Mouse (Mus musculus) limb, embryonic 12.5 days (tissue): ENCODE results near the gene Fosl2. TPM values are rescaled to one million over a fixed set of nuclear protein-coding genes. Genes with fewer than 3 reads are reported as not detected.

Experiments used
- ATAC-seq: fragments of 200-750 bp; cut with Nextera tagmentation; 2 replicates; pipeline ENCODE4 v1.8.0; 2017; ENCODE audit warnings: low read depth, moderate TSS enrichment; ENCODE audit not compliant: insufficient number of reproducible peaks, insufficient read depth, low FRiP score, low TSS enrichment
- H3K27ac ChIP-seq: fragments of 300-500 bp; sonication (generic); 2 replicates; pipeline ENCODE4 v1.5.1; 2016; ENCODE audit warnings: mild to moderate bottlenecking, moderate library complexity
- H3K27me3 ChIP-seq: fragments of 300-500 bp; sonication (generic); 2 replicates; pipeline ENCODE4 v1.6.1; 2016; ENCODE audit warnings: mild to moderate bottlenecking, moderate library complexity
- H3K36me3 ChIP-seq: fragments of 300-500 bp; sonication (generic); 2 replicates; pipeline ENCODE4 v1.6.1; 2016; ENCODE audit warnings: mild to moderate bottlenecking, moderate library complexity
- H3K4me1 ChIP-seq: fragments of 300-500 bp; sonication (generic); replicated peaks from 2 replicates; pipeline ENCODE4 v1.6.1; 2016
- H3K4me2 ChIP-seq: fragments of 300-500 bp; sonication (generic); 2 replicates; pipeline ENCODE4 v1.6.1; 2016; ENCODE audit warnings: mild to moderate bottlenecking, moderate library complexity
- H3K4me3 ChIP-seq: fragments of 300-500 bp; sonication (generic); replicated peaks from 2 replicates; pipeline ENCODE4 v1.5.1; 2016; ENCODE audit warnings: mild to moderate bottlenecking
- H3K9ac ChIP-seq: fragments of 300-500 bp; sonication (generic); replicated peaks from 2 replicates; pipeline ENCODE4 v1.6.1; 2016; ENCODE audit warnings: mild to moderate bottlenecking, moderate library complexity
- H3K9me3 ChIP-seq: fragments of 300-500 bp; sonication (generic); 2 replicates; pipeline ENCODE4 v1.6.1; 2016; ENCODE audit warnings: mild to moderate bottlenecking, moderate library complexity
- WGBS: fragments of 180-500 bp; shearing (Covaris S2); methylation state at CpG from one replicate; pipeline ENCODE4 v1.1.7; 2016; 5-methylcytosine and 5-hydroxymethylcytosine counted together
- polyA plus RNA-seq: library from polyadenylated mRNA; unstranded; fragments of >200 nt; fragmentation: Nextera tagmentation; extraction: Ambion mirVana; gene quantifications from 2 replicates; pipeline ENCODE4 v1.2.1, GENCODE M21; 2016

Fosl2 gene
- polyA plus RNA-seq, 1 experiment from 2014 or later = 1.2 TPM

- Histone ChIP-seq H3K4me2 (no peak overlapping the region), H3K4me1 (peaks cover 9% of the 10 kb centered on the region), H3K9ac (no peak overlapping the region), H3K27me3 (no peaks in the 10 kb centered on the region; the same call in 1 of the 2 replicates), H3K9me3 (no peaks in the 10 kb centered on the region), H3K27ac (no peak overlapping the region), H3K4me3 (no peak overlapping the region), H3K36me3 (no peaks in the 10 kb centered on the region)
- ATAC-seq = no peak
- 80% methylated on average over 5 of the region's 5 CpGs for WGBS
Observed at GRCm38 (mm10) chr5:32106473-32107140, 29.0 kb upstream of the Fosl2 start.

- H3K27me3 ChIP-seq = no peaks in the 10 kb centered on the region; the same call in 1 of the 2 replicates
- no peak for ATAC-seq
- no peaks in the 10 kb centered on the region for H3K36me3 ChIP-seq
- H3K9me3 ChIP-seq = no peaks in the 10 kb centered on the region
- H3K4me2 ChIP-seq = no peak overlapping the region
- H3K27ac ChIP-seq = no peak overlapping the region
- 82% methylated on average over 4 of the region's 4 CpGs for WGBS
- H3K4me3 ChIP-seq = no peak overlapping the region
- no peaks in the 10 kb centered on the region for H3K4me1 ChIP-seq
- H3K9ac ChIP-seq = no peak overlapping the region
Observed at GRCm38 (mm10) chr5:32110651-32111050, 24.9 kb upstream of the Fosl2 start.

GRCm38 (mm10) chr5:32112206-32112916, 23.2 kb upstream of the Fosl2 start:
- WGBS = 76% methylated on average over 7 of the region's 7 CpGs
- H3K4me1 ChIP-seq = no peaks in the 10 kb centered on the region
- ATAC-seq = no peak
- no peak overlapping the region for H3K27ac ChIP-seq
- H3K36me3 ChIP-seq = no peaks in the 10 kb centered on the region
- H3K4me2 ChIP-seq = no peak overlapping the region
- H3K4me3 ChIP-seq = no peak overlapping the region
- no peaks in the 10 kb centered on the region for H3K9me3 ChIP-seq
- no peak overlapping the region for H3K9ac ChIP-seq
- H3K27me3 ChIP-seq = no peaks in the 10 kb centered on the region; the same call in 1 of the 2 replicates

GRCm38 (mm10) chr5:32120901-32121376, 14.7 kb upstream of the Fosl2 start:
- no peak overlapping the region for H3K27ac ChIP-seq
- H3K36me3 ChIP-seq = no peaks in the 10 kb centered on the region
- H3K9ac ChIP-seq = no peak overlapping the region
- ATAC-seq = no peak; the same call in 1 of the 2 replicates
- no peaks in the 10 kb centered on the region for H3K9me3 ChIP-seq
- 36% methylated on average over 11 of the region's 11 CpGs for WGBS
- peaks cover 15% of the 10 kb centered on the region; the same call in 1 of the 2 replicates for H3K4me1 ChIP-seq
- no peak overlapping the region for H3K4me3 ChIP-seq
- no peaks in the 10 kb centered on the region for H3K27me3 ChIP-seq
- no peak overlapping the region for H3K4me2 ChIP-seq

GRCm38 (mm10) chr5:32121936-32122335, 13.7 kb upstream of the Fosl2 start:
- 87% methylated on average over 6 of the region's 6 CpGs for WGBS
- H3K4me2 ChIP-seq = no peak overlapping the region
- no peak overlapping the region; the same call in 1 of the 2 replicates for H3K27ac ChIP-seq

GRCm38 (mm10) chr5:32122363-32122762, 13.2 kb upstream of the Fosl2 start:
- ATAC-seq = no peak
- Histone ChIP-seq H3K27me3 (no peaks in the 10 kb centered on the region), H3K27ac (no peak overlapping the region), H3K4me1 (peaks cover 15% of the 10 kb centered on the region; the same call in 1 of the 2 replicates), H3K4me3 (no peak overlapping the region), H3K36me3 (no peaks in the 10 kb centered on the region), H3K9ac (no peak overlapping the region), H3K4me2 (no peak overlapping the region), H3K9me3 (no peaks in the 10 kb centered on the region)
- 81% methylated on average over 5 of the region's 5 CpGs for WGBS

More at GRCm38 (mm10) chr5:32121936-32122335, 13.7 kb upstream of the Fosl2 start:
- no peak for ATAC-seq
- Histone ChIP-seq H3K4me3 (no peak overlapping the region), H3K4me1 (peaks cover 15% of the 10 kb centered on the region; the same call in 1 of the 2 replicates), H3K9me3 (no peaks in the 10 kb centered on the region), H3K27me3 (no peaks in the 10 kb centered on the region), H3K9ac (no peak overlapping the region), H3K36me3 (no peaks in the 10 kb centered on the region)

- no peak overlapping the region for H3K4me2 ChIP-seq
- no peak overlapping the region for H3K9ac ChIP-seq
- peaks cover 15% of the 10 kb centered on the region; the same call in 1 of the 2 replicates for H3K4me1 ChIP-seq
- no peaks in the 10 kb centered on the region for H3K9me3 ChIP-seq
- WGBS = 87% methylated on average over 6 of the region's 6 CpGs
- H3K36me3 ChIP-seq = no peaks in the 10 kb centered on the region
- H3K27me3 ChIP-seq = 0 out of 2 replicates have a peak, but pooled peaks cover 4% of the 10 kb centered on the region
- H3K27ac ChIP-seq = no peak overlapping the region
- no peak for ATAC-seq
- no peak overlapping the region for H3K4me3 ChIP-seq
Observed at GRCm38 (mm10) chr5:32124957-32125356, 10.6 kb upstream of the Fosl2 start.

- WGBS = 81% methylated on average over 3 of the region's 3 CpGs
- no peak overlapping the region for H3K9ac ChIP-seq
Observed at GRCm38 (mm10) chr5:32127226-32127625, 8.4 kb upstream of the Fosl2 start.

GRCm38 (mm10) chr5:32127927-32128326, 7.7 kb upstream of the Fosl2 start:
- 47% methylated on average over 3 of the region's 3 CpGs for WGBS
- Histone ChIP-seq H3K4me2 (no peak overlapping the region), H3K9ac (no peak overlapping the region), H3K36me3 (no peaks in the 10 kb centered on the region), H3K27me3 (peaks cover 32% of the 10 kb centered on the region), H3K27ac (no peak overlapping the region), H3K4me3 (no peak overlapping the region), H3K4me1 (0 out of 2 replicates have a peak, but pooled peaks cover 6% of the 10 kb centered on the region), H3K9me3 (no peaks in the 10 kb centered on the region)
- no peak for ATAC-seq

More at GRCm38 (mm10) chr5:32127226-32127625, 8.4 kb upstream of the Fosl2 start:
- Histone ChIP-seq H3K36me3 (no peaks in the 10 kb centered on the region), H3K9me3 (no peaks in the 10 kb centered on the region), H3K27ac (no peak overlapping the region), H3K4me2 (no peak overlapping the region), H3K4me3 (no peak overlapping the region), H3K4me1 (no peaks in the 10 kb centered on the region), H3K27me3 (peaks cover 26% of the 10 kb centered on the region)
- no peak for ATAC-seq

GRCm38 (mm10) chr5:32132971-32133501, 2.6 kb upstream of the Fosl2 start:
- under 1% methylated on average over 44 of the region's 48 CpGs for WGBS
- H3K4me1 ChIP-seq = peaks cover 27% of the 10 kb centered on the region
- ATAC-seq = no peak; the same call in 1 of the 2 replicates

GRCm38 (mm10) chr5:32133549-32134004, 2.0 kb upstream of the Fosl2 start:
- ATAC-seq = no peak
- H3K36me3 ChIP-seq = no peaks in the 10 kb centered on the region
- peak overlapping the region; percentile 66 for H3K4me3 ChIP-seq
- WGBS = under 1% methylated on average over 20 of the region's 20 CpGs
- peak overlapping the region; percentile 96 for H3K4me2 ChIP-seq
- peak overlapping the region; percentile 78 for H3K27ac ChIP-seq
- H3K4me1 ChIP-seq = peaks cover 32% of the 10 kb centered on the region
- no peaks in the 10 kb centered on the region for H3K9me3 ChIP-seq
- peak overlapping the region; percentile 70 for H3K9ac ChIP-seq
- H3K27me3 ChIP-seq = peaks cover 66% of the 10 kb centered on the region

More at GRCm38 (mm10) chr5:32132971-32133501, 2.6 kb upstream of the Fosl2 start:
- peak overlapping the region; percentile 78 for H3K27ac ChIP-seq
- peak overlapping the region; percentile 70 for H3K9ac ChIP-seq
- peaks cover 61% of the 10 kb centered on the region for H3K27me3 ChIP-seq
- H3K36me3 ChIP-seq = no peaks in the 10 kb centered on the region
- H3K4me3 ChIP-seq = peak overlapping the region; percentile 66
- H3K4me2 ChIP-seq = peak overlapping the region; percentile 96
- no peaks in the 10 kb centered on the region for H3K9me3 ChIP-seq
